Mouse (Mus musculus) midbrain, embryonic 12.5 days (tissue): ENCODE measurements at regions not wholly inside any gene's neighbourhood (a gene's known extent, or its start where the extent isn't known, plus 50 kb on each side); places are given as distances from the start of the nearest gene placed in this dataset.
"Not testable (repeated sequence)": the region's sequence is repeated elsewhere in the genome, so short reads cannot be mapped to it uniquely, and the experiment has no call there.

Source experiments
- ATAC-seq: fragments of 200-750 bp; cut with Nextera tagmentation; 2 replicates; pipeline ENCODE4 v1.8.0; 2017; ENCODE audit warnings: low read depth, moderate TSS enrichment, moderate library complexity; ENCODE audit not compliant: low FRiP score
- H3K27ac ChIP-seq: fragments of 300-500 bp; sonication (generic); replicated peaks from 2 replicates; pipeline ENCODE4 v1.5.1; 2016; ENCODE audit warnings: mild to moderate bottlenecking
- H3K27me3 ChIP-seq: fragments of 300-500 bp; sonication (generic); 2 replicates; pipeline ENCODE4 v1.6.1; 2016; ENCODE audit warnings: mild to moderate bottlenecking
- H3K36me3 ChIP-seq: fragments of 300-500 bp; sonication (generic); 2 replicates; pipeline ENCODE4 v1.6.1; 2016
- H3K4me1 ChIP-seq: fragments of 300-500 bp; sonication (generic); 2 replicates; pipeline ENCODE4 v1.6.1; 2016
- H3K4me2 ChIP-seq: fragments of 300-500 bp; sonication (generic); replicated peaks from 2 replicates; pipeline ENCODE4 v1.6.1; 2016; ENCODE audit warnings: mild to moderate bottlenecking, moderate library complexity
- H3K4me3 ChIP-seq: fragments of 300-500 bp; sonication (generic); 2 replicates; pipeline ENCODE4 v1.5.1; 2016; ENCODE audit warnings: mild to moderate bottlenecking
- H3K9ac ChIP-seq: fragments of 300-500 bp; sonication (generic); replicated peaks from 2 replicates; pipeline ENCODE4 v1.6.1; 2016; ENCODE audit warnings: mild to moderate bottlenecking, moderate library complexity
- H3K9me3 ChIP-seq: fragments of 300-500 bp; sonication (generic); 2 replicates; pipeline ENCODE4 v1.6.1; 2016; ENCODE audit warnings: mild to moderate bottlenecking
- WGBS: fragments of 180-500 bp; shearing (Covaris S2); methylation state at CpG from one replicate; pipeline ENCODE4 v1.1.7; 2016; 5-methylcytosine and 5-hydroxymethylcytosine counted together

DNA sequence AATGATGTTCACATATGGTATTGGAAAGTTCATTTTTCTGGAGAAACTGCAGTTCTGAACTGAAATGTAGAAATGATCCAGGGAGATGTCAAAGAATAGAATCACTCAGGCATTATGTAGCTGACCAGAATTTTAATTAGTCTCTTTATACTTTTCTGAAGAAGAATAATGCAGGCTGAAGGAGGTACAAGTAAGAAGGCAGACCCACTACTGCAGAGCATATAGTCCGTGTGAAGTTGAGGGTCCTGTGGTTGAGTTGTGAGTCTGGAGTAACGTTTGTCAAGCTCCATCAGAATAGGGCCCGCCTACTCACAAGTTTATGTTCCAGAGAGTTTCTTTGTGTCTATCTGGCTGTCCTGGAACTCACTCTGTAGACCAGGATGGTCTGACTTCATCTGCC, 575.8 kb upstream of the Cobl start:
- no peak overlapping the region for H3K4me2 ChIP-seq
- no peaks in the 10 kb centered on the region for H3K27me3 ChIP-seq
- no peaks in the 10 kb centered on the region for H3K4me1 ChIP-seq
- no peak overlapping the region for H3K4me3 ChIP-seq
- no peak overlapping the region for H3K9ac ChIP-seq
- no peaks in the 10 kb centered on the region for H3K36me3 ChIP-seq
- no peaks in the 10 kb centered on the region for H3K9me3 ChIP-seq
- no peak overlapping the region for H3K27ac ChIP-seq
- WGBS = 70% methylated on average over 3 of the region's 3 CpGs
- peak; percentile 52; the same call in 1 of the 2 replicates for ATAC-seq

DNA sequence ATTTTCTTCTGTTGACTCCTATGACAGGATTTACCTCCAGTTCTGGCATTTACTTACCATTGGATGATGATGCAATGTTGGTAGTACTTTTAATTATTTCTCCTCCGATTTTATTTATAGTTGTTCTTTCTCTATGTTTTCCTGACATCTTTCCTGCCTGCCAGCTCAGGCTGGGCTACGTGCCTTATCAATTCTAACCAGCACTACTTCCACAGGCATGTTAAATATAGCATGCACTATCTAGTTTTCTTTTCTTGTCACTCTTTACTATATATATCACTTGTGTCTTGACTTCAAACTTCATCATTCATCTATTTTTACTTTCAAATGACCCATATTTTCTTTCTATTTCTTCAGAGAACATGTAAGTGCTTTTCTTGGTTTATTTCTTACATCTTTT, 567.7 kb upstream of the Cobl start:
- 89% methylated on average over 2 of the region's 2 CpGs for WGBS
- Histone ChIP-seq H3K4me3 (no peak overlapping the region), H3K27ac (no peak overlapping the region), H3K4me2 (no peak overlapping the region), H3K4me1 (no peaks in the 10 kb centered on the region), H3K36me3 (no peaks in the 10 kb centered on the region), H3K9ac (no peak overlapping the region), H3K27me3 (no peaks in the 10 kb centered on the region), H3K9me3 (no peaks in the 10 kb centered on the region)
- ATAC-seq = no peak

GRCm38 (mm10) chr11:13008838-13009237, 544.1 kb upstream of the Cobl start:
- not testable (repeated sequence) for H3K9me3 ChIP-seq, H3K4me1 ChIP-seq, H3K4me2 ChIP-seq, H3K36me3 ChIP-seq, H3K27ac ChIP-seq, H3K4me3 ChIP-seq, H3K9ac ChIP-seq, H3K27me3 ChIP-seq, ATAC-seq
- 57% methylated on average over 5 of the region's 5 CpGs for WGBS

- H3K4me1 ChIP-seq, H3K4me2 ChIP-seq: not testable (repeated sequence)
- 97% methylated on average over 1 of the region's 1 CpGs for WGBS
These were observed 541.8 kb upstream of the Cobl start for GRCm38 (mm10) chr11:13006461-13006961.

GRCm38 (mm10) chr11:13005228-13005627, 540.5 kb upstream of the Cobl start:
- WGBS = 96% methylated on average over 1 of the region's 1 CpGs
- no peak overlapping the region for H3K4me2 ChIP-seq
- no peak overlapping the region for H3K4me3 ChIP-seq
- no peak overlapping the region for H3K27ac ChIP-seq
- no peaks in the 10 kb centered on the region for H3K27me3 ChIP-seq
- no peak for ATAC-seq
- no peak overlapping the region for H3K9ac ChIP-seq
- H3K9me3 ChIP-seq = no peaks in the 10 kb centered on the region
- H3K36me3 ChIP-seq = no peaks in the 10 kb centered on the region
- H3K4me1 ChIP-seq = no peaks in the 10 kb centered on the region

More at GRCm38 (mm10) chr11:13006461-13006961, 541.8 kb upstream of the Cobl start:
- not testable (repeated sequence) for H3K27ac ChIP-seq, H3K27me3 ChIP-seq, H3K4me3 ChIP-seq, H3K9me3 ChIP-seq, ATAC-seq, H3K36me3 ChIP-seq, H3K9ac ChIP-seq

GRCm38 (mm10) chr11:12999279-12999678, 534.5 kb upstream of the Cobl start:
- Histone ChIP-seq H3K9ac (no peak overlapping the region), H3K36me3 (no peaks in the 10 kb centered on the region), H3K27ac (no peak overlapping the region), H3K9me3 (no peaks in the 10 kb centered on the region), H3K4me1 (no peaks in the 10 kb centered on the region), H3K4me3 (no peak overlapping the region), H3K27me3 (no peaks in the 10 kb centered on the region), H3K4me2 (no peak overlapping the region)
- WGBS = 87% methylated on average over 7 of the region's 7 CpGs
- ATAC-seq = no peak
